Mouse (Mus musculus) neural tube, embryonic 10.5 days (tissue): Measurements from ENCODE around the gene Olfr209.
"Not testable (repeated sequence)": the region's sequence is repeated elsewhere in the genome, so short reads cannot be mapped to it uniquely, and the experiment has no call there.

ENCODE experiments used
- DNase-seq: peaks from one replicate; pipeline ENCODE4 v3.0.0-alpha.2; 2017; ENCODE audit warnings: low spot score; ENCODE audit errors: extremely low spot score

The Olfr209 gene

GRCm38 (mm10) chr16:59363893-59364292 is at the start of gene Olfr209:
Gene Olfr209 (minus strand): TSS chr16:59363993.
- DNase-seq, result no peak

GRCm38 (mm10) chr16:59413475-59413874 is 49.7 kb upstream of the Olfr209 start:
- no peak for DNase-seq

GRCm38 (mm10) chr16:59409800-59410199 is 46.0 kb upstream of the Olfr209 start:
- DNase-seq, result no peak

- no peak for DNase-seq
Observed at GRCm38 (mm10) chr16:59409341-59409748, 45.6 kb upstream of the Olfr209 start.

- no peak for DNase-seq
Observed at GRCm38 (mm10) chr16:59407032-59407431, 43.2 kb upstream of the Olfr209 start, which contains the start of gene Gabrr3. Gene Gabrr3 (plus strand): TSS chr16:59407332.

GRCm38 (mm10) chr16:59404798-59405197 is 41.0 kb upstream of the Olfr209 start:
- no peak for DNase-seq

- DNase-seq, result no peak
Observed at GRCm38 (mm10) chr16:59403684-59404083, 39.9 kb upstream of the Olfr209 start.

- DNase-seq, result no peak
Observed at GRCm38 (mm10) chr16:59401985-59402384, 38.2 kb upstream of the Olfr209 start.

GRCm38 (mm10) chr16:59401102-59401501 is 37.3 kb upstream of the Olfr209 start:
- no peak for DNase-seq

GRCm38 (mm10) chr16:59393300-59393699 is 29.5 kb upstream of the Olfr209 start:
- no peak for DNase-seq

- no peak for DNase-seq
Observed at GRCm38 (mm10) chr16:59349146-59349545, 14.6 kb downstream of the Olfr209 start, which contains the start of gene Olfr206. Gene Olfr206 (minus strand): TSS chr16:59349246.

- no peak for DNase-seq
Observed at GRCm38 (mm10) chr16:59331038-59331437, 32.8 kb downstream of the Olfr209 start, which contains the start of gene Olfr205. Gene Olfr205 (minus strand): TSS chr16:59331138.

GRCm38 (mm10) chr16:59323262-59323661 is 40.5 kb downstream of the Olfr209 start:
- DNase-seq, result not testable (repeated sequence)

GRCm38 (mm10) chr16:59318148-59318547 is 45.6 kb downstream of the Olfr209 start, which contains the start of gene Olfr204:
Gene Olfr204 (minus strand): TSS chr16:59318248.
- no peak for DNase-seq
